Mouse (Mus musculus): ENCODE measurements around the gene 1810062G17Rik. TPM values are rescaled to one million over a fixed set of nuclear protein-coding genes. Genes with fewer than 3 reads are reported as not detected.
A peak's percentile ranks its signal among the peaks of the same experiment; 100 is the strongest.

The 1810062G17Rik gene
- polyA plus RNA-seq, 1 experiment from 2014 or later = 0.96 TPM

DNA sequence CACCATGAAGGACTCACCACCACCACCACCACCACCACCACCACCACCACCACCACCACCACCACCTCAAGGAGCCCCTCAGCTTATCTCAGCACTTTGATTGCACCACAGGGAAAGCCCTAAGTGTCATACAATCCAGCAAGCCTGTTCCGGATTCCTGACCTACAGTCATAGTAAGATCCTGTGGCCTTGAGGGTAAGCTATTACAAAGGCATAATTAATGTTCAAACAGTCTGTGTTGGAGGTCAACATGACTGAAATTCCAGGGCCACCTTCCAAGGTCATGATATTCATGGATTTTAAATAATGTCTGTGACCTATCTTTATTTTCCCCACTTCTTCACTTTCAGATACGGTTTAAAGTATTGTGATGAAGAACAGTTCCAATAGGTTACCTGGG, 4.7 kb downstream of the 1810062G17Rik start:
- Histone ChIP-seq H3K4me2 (replicated peaks) (no peak overlapping the region), H3K36me3 (no peaks in the 10 kb centered on the region), H3K27me3 (no peaks in the 10 kb centered on the region), H3K4me3 (no peak overlapping the region), H3K27ac (no peak overlapping the region), H3K9me3 (no peaks in the 10 kb centered on the region), H3K4me1 (peaks cover 18% of the 10 kb centered on the region), H3K9ac (no peak overlapping the region)
- no peak for ATAC-seq (ENCODE audit: insufficient number of reproducible peaks, insufficient read depth, low FRiP score, low TSS enrichment)
- 82% methylated on average over 2 of the region's 2 CpGs for WGBS

DNA sequence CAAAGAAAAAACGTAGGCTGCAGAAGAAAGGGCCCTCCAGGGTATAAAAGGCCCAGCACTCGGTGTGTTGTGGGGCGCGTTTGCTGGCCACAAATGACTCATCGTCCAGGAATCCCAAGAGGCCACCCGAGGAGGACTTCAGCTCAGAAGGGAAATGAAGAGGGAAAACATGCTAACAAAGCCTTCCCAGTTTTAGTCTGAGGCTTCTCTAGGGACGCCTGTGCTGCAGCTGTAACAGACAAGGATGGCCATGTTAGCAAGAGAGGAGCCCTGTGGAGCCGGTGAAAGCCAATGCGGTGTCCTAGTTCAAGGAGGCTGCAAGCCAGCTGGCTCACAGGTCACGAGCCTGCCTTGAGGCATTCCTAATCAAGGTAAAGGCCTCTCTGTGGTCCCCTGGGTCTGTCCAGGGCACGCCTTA, 6.0 kb downstream of the 1810062G17Rik start:
- H3K4me3 ChIP-seq = no peak overlapping the region
- peak; percentile 35; the same call in 1 of the 2 replicates for ATAC-seq (ENCODE audit: insufficient number of reproducible peaks, insufficient read depth, low FRiP score, low TSS enrichment)
- H3K27me3 ChIP-seq = no peaks in the 10 kb centered on the region

DNA sequence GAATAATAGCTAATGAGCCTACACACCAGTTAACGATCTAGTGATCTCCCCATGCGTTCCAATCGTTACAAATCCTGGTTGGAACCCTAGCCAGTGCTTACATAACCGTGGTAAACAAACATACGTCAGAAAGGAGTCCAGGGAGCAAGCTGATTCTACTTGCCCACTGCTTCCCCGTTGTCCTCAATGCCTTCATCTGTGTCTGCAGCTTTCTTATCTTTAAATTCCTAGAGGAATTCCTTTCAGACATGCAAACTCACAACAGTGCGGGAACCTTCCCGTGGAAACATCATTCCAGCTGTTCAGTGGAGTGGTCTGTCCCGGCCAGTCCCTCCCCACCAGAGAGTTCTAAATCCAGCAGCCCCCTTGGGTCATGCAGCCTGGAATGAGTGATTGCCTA, 7.2 kb downstream of the 1810062G17Rik start:
- Histone ChIP-seq H3K9me3 (no peaks in the 10 kb centered on the region), H3K4me2 (replicated peaks) (no peak overlapping the region), H3K27me3 (no peaks in the 10 kb centered on the region), H3K4me1 (peaks cover 9% of the 10 kb centered on the region), H3K27ac (no peak overlapping the region), H3K4me3 (no peak overlapping the region), H3K36me3 (no peaks in the 10 kb centered on the region), H3K9ac (no peak overlapping the region)
- 35% methylated on average over 9 of the region's 9 CpGs for WGBS
- ATAC-seq (ENCODE audit: insufficient number of reproducible peaks, insufficient read depth, low FRiP score, low TSS enrichment) = no peak

More for the DNA sequence above, 6.0 kb downstream of the 1810062G17Rik start:
- Histone ChIP-seq H3K4me1 (peaks cover 12% of the 10 kb centered on the region), H3K9me3 (no peaks in the 10 kb centered on the region), H3K36me3 (no peaks in the 10 kb centered on the region), H3K9ac (no peak overlapping the region), H3K4me2 (replicated peaks) (no peak overlapping the region), H3K27ac (0 out of 2 replicates have a peak overlapping the region, but pooled peaks have one; percentile 70)
- WGBS = 6% methylated on average over 11 of the region's 11 CpGs

DNA sequence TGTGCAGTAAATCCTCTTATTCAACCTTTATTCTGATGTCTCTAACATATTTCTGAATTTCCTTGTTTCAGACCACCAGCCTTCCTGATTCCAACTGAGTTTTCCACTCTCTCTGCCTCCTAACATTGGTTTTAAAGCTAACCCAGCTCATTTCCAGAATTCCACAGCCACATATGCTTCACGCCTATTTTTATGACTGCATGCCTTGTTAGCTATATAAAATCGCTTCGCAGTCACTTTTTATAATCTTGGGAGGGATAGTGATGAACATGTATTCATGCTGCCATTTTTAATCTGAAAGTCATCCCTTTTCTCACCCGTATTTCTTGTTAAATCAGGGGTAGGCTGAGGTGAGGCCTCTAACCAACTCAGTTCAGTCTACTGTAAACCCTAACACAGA, 8.6 kb downstream of the 1810062G17Rik start:
- Histone ChIP-seq H3K4me1 (peaks cover 9% of the 10 kb centered on the region), H3K4me3 (no peak overlapping the region), H3K9ac (no peak overlapping the region), H3K9me3 (no peaks in the 10 kb centered on the region), H3K27me3 (no peaks in the 10 kb centered on the region), H3K27ac (no peak overlapping the region), H3K4me2 (replicated peaks) (no peak overlapping the region), H3K36me3 (no peaks in the 10 kb centered on the region)
- 91% methylated on average over 4 of the region's 4 CpGs for WGBS
- ATAC-seq (ENCODE audit: insufficient number of reproducible peaks, insufficient read depth, low FRiP score, low TSS enrichment) = no peak

DNA sequence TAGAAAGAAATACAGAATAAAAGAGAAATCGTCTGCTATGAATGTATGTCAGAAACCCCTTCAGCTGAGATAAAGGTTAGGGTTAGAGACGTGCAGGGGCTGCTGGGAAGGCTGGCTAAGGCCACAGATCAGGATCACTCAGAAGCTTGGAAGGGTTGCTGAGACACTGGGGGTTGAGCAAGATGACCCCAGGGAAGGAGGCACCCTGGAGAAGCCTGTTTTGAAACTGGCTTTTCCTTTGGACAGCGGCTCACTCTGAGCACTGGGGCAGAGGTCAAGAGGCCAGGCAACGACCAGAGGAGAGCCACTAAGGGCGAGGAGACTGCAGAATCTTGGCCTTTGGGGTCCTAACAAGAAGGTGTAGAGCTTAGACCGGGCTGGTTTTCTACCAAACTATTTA, 10.4 kb downstream of the 1810062G17Rik start:
- WGBS = 41% methylated on average over 6 of the region's 6 CpGs
- Histone ChIP-seq H3K36me3 (no peaks in the 10 kb centered on the region), H3K4me3 (no peak overlapping the region), H3K4me1 (peaks cover 9% of the 10 kb centered on the region), H3K27ac (no peak overlapping the region), H3K9ac (no peak overlapping the region), H3K27me3 (no peaks in the 10 kb centered on the region), H3K9me3 (no peaks in the 10 kb centered on the region), H3K4me2 (replicated peaks) (no peak overlapping the region)
- ATAC-seq (ENCODE audit: insufficient number of reproducible peaks, insufficient read depth, low FRiP score, low TSS enrichment) = no peak

DNA sequence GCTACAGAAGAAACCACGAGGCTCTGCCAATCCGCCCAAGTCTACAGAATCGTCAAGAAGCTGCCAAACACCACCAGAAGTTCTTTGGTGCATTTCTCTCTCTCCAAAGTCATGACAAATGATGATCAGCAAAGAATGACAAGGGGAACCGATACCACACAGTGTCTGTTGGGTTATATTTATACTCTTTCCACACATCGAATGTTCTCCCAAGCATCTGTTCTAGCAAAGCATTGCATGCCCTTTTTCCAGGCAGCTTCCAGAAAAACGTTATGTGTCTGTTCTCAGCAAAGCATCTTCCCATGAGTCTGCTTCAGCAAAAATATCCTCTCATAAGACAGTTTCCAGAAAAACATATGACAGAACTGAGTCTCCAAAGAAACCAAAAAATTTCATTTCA, 11.1 kb downstream of the 1810062G17Rik start:
- Histone ChIP-seq H3K9ac (no peak overlapping the region), H3K4me3 (no peak overlapping the region), H3K27me3 (no peaks in the 10 kb centered on the region), H3K36me3 (no peaks in the 10 kb centered on the region), H3K9me3 (no peaks in the 10 kb centered on the region), H3K27ac (no peak overlapping the region), H3K4me2 (replicated peaks) (no peak overlapping the region), H3K4me1 (peaks cover 4% of the 10 kb centered on the region)
- 80% methylated on average over 6 of the region's 6 CpGs for WGBS
- no peak for ATAC-seq (ENCODE audit: insufficient number of reproducible peaks, insufficient read depth, low FRiP score, low TSS enrichment)

DNA sequence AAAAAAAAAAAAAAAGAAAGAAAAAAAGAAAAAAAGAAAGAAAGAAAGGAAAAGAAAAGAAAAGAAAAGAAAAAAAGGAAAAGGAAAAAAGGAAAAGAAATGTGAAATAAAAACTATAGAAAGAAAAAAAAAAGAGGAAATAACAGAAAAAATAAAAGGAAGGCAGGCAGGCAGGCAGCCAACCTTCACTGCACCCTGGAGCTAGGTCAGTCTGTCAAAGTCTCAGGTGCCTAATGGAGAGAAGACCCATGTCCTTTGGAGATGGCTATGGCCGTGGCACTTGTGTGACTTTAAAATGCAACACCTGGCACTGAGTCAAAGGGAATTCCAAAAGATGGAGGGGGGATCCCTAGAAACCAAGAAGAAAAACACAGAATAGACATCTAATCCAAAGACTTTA, 12.6 kb downstream of the 1810062G17Rik start:
- 90% methylated on average over 1 of the region's 1 CpGs for WGBS

DNA sequence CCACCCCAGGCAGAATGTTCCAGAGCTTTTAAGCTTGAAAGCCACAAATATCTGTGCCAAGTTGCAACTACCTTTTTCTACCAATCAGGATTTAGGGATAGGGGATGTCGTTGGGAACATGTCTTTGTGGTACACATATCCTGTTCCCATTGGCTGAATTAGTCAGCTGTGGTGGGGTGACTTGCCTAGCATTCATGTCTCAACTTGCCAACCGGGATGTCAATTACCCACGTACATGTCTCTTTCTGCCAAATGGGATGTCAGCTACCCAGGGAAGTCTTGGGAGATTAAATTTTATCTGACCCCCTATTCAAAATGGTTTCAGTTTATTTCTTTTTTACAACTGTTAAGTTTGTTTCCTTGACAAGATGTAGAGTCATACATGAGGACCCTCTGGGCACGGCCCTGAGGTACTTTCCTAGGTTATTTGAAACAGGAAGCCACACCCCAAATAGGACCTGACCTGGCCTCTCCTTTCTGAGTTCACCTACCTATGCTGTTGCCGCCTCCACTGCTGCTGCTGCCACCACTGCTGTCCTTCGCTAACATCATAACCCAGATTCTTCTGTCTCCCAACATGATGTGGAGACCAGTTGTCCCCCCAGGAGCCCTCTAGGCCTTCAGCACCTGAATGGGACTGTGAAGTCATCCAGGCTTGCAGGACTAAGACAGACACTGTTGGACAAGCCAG, 13.3 kb downstream of the 1810062G17Rik start:
- no peaks in the 10 kb centered on the region for H3K9me3 ChIP-seq
- no peaks in the 10 kb centered on the region for H3K4me1 ChIP-seq
- no peak overlapping the region for H3K27ac ChIP-seq
- WGBS = 81% methylated on average over 6 of the region's 6 CpGs
- H3K9ac ChIP-seq = no peak overlapping the region
- H3K4me2 ChIP-seq (replicated peaks) = no peak overlapping the region
- H3K4me3 ChIP-seq = no peak overlapping the region
- H3K36me3 ChIP-seq = no peaks in the 10 kb centered on the region
- H3K27me3 ChIP-seq = no peaks in the 10 kb centered on the region
- no peak for ATAC-seq (ENCODE audit: insufficient number of reproducible peaks, insufficient read depth, low FRiP score, low TSS enrichment)

More for the DNA sequence above, 12.6 kb downstream of the 1810062G17Rik start:
- H3K4me3 ChIP-seq = no peak overlapping the region
- H3K27me3 ChIP-seq = no peaks in the 10 kb centered on the region
- ATAC-seq (ENCODE audit: insufficient number of reproducible peaks, insufficient read depth, low FRiP score, low TSS enrichment) = no peak
- no peak overlapping the region for H3K9ac ChIP-seq
- H3K4me2 ChIP-seq (replicated peaks) = no peak overlapping the region
- H3K9me3 ChIP-seq = no peaks in the 10 kb centered on the region
- no peaks in the 10 kb centered on the region for H3K4me1 ChIP-seq
- no peak overlapping the region for H3K27ac ChIP-seq
- no peaks in the 10 kb centered on the region for H3K36me3 ChIP-seq

DNA sequence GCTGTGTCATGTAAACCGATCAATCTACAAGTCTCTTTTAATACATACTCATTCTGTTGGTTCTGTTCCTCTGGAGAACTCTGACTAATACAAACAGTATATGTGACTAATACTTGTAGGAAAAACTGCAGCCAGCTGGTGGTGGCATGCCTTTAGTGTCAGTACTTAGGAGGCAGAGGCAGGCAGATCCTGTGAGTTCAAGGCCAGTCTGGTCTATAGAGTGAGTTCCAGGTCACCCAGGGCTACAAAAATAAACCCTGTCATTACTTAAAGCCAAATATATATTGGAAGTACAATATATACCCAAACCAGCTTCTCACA, 13.8 kb downstream of the 1810062G17Rik start:
- Histone ChIP-seq H3K4me1 (no peaks in the 10 kb centered on the region), H3K27ac (no peak overlapping the region), H3K9ac (no peak overlapping the region), H3K4me3 (no peak overlapping the region), H3K36me3 (no peaks in the 10 kb centered on the region), H3K27me3 (no peaks in the 10 kb centered on the region), H3K4me2 (replicated peaks) (no peak overlapping the region), H3K9me3 (no peaks in the 10 kb centered on the region)
- 92% methylated on average over 1 of the region's 1 CpGs for WGBS
- ATAC-seq (ENCODE audit: insufficient number of reproducible peaks, insufficient read depth, low FRiP score, low TSS enrichment) = no peak

DNA sequence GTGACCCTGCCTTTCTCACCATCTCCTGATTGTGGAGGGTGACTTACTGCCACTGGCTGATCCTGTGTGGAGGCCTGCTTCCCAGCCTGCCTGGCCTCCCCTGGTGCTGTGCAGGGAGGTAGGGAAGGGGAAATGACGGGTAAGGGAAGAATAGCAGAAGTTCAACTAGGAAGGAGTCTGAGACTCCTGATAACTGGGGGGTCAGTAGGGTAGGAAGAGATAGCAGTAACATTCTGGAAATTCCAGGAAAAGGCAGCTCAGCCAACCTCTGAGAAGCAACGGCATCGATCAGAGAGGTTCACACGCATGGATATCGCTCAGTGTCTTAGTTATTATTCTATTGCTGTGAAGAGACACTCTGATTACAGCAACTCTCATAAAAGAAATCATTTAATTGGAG, 15.8 kb downstream of the 1810062G17Rik start:
- no peaks in the 10 kb centered on the region for H3K36me3 ChIP-seq
- H3K4me1 ChIP-seq = no peaks in the 10 kb centered on the region
- no peak overlapping the region for H3K4me3 ChIP-seq
- H3K9ac ChIP-seq = no peak overlapping the region
- no peak for ATAC-seq (ENCODE audit: insufficient number of reproducible peaks, insufficient read depth, low FRiP score, low TSS enrichment)
- no peak overlapping the region for H3K27ac ChIP-seq
- 92% methylated on average over 5 of the region's 5 CpGs for WGBS
- H3K27me3 ChIP-seq = no peaks in the 10 kb centered on the region
- H3K4me2 ChIP-seq (replicated peaks) = no peak overlapping the region
- no peaks in the 10 kb centered on the region for H3K9me3 ChIP-seq

DNA sequence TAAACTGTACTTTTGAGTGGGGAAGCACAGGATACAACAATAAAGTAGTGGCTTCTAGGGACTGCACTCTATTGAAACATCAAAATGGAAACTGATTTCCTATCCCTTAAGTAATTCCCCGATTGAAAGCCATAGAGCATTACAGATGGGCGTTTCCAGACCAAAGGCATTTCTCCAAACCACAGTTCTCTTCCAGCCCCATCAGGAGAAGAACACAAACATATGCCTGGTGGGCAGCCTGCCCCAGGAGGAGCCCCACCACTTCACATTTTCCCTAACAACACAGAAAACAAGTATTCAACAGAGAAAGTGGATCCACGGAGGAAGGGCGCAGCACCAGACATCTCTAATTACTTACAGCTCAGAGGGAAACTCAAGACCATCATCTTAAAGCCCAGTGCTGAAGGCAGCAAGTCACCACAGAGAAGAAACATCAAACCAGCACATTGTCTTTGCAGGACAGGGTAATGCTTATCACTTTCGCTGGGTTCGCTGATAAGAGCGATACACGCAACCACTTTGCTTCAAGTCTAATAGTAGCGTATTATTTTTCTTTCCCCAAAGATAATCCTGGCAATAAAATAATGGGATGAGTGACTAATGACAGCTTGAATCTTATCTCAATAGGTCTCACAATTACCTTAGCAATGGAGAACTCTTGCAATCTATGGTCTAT, 17.1 kb downstream of the 1810062G17Rik start:
- Histone ChIP-seq H3K27me3 (no peaks in the 10 kb centered on the region), H3K4me3 (no peak overlapping the region), H3K4me2 (replicated peaks) (no peak overlapping the region), H3K4me1 (no peaks in the 10 kb centered on the region), H3K27ac (no peak overlapping the region), H3K9me3 (no peaks in the 10 kb centered on the region), H3K36me3 (no peaks in the 10 kb centered on the region), H3K9ac (no peak overlapping the region)
- ATAC-seq (ENCODE audit: insufficient number of reproducible peaks, insufficient read depth, low FRiP score, low TSS enrichment) = no peak
- WGBS = 68% methylated on average over 9 of the region's 9 CpGs

DNA sequence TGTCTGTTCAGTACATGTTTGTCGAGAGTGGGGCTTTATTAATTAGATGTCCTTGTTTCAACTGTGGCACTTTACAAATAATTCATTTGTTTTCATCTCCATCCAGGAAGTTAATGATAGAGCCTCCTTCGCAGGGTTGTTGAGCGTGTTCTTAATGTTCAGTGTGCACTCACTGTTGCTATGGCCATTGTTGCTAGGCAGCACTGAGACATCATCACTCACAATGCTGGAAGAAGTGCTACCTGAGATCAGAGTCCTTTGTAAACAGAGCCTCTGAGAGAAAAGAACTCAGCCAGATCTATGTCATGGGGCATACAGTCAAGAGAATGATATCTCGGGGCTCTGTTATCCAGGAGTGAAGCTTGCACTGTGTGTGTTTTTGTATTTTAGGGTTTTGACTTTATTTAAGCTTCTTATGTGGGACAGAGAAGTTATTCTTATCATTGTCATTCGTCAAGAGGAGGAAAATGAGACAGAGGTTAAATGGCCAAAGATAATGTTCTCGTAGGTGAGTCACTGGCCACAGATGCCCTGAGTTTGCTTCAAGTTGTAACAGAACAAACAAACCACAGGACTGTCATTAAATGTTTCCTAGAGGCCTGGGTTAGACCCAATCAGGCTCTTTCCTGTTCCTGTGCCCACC, 18.0 kb downstream of the 1810062G17Rik start:
- Histone ChIP-seq H3K4me2 (replicated peaks) (no peak overlapping the region), H3K4me3 (no peak overlapping the region), H3K27me3 (no peaks in the 10 kb centered on the region), H3K9ac (no peak overlapping the region), H3K27ac (no peak overlapping the region), H3K36me3 (no peaks in the 10 kb centered on the region), H3K9me3 (no peaks in the 10 kb centered on the region), H3K4me1 (no peaks in the 10 kb centered on the region)
- no peak for ATAC-seq (ENCODE audit: insufficient number of reproducible peaks, insufficient read depth, low FRiP score, low TSS enrichment)
- WGBS = 76% methylated on average over 6 of the region's 6 CpGs
